In genomic region chr1:106664978-106665377, GRCm38 (mm10) we compare ENCODE assay signal across 15 mouse cellular contexts.
"Had no signal": no experiment of that assay in that cellular context is flagged by ENCODE, and none has a peak within 500 bp of the region (broad histone marks: within the 10 kb centered on the region; RNA-seq: fewer than 3 reads in every experiment).

No protein-coding gene starts in this region.

- ATAC-seq: midbrain, embryonic 15.5 days had no signal

- H3K36me3 ChIP-seq: limb, embryonic 12.5 days; midbrain, embryonic 15.5 days; neural tube, embryonic 12.5 days; stomach, embryonic 15.5 days had no signal

- H3K4me3 ChIP-seq: limb, embryonic 12.5 days; midbrain, embryonic 15.5 days; neural tube, embryonic 12.5 days; stomach, embryonic 15.5 days had no signal

- DNase-seq: kidney, adult 8-10 months; kidney, postnatal 36 days; layer of hippocampus, adult 9-11 months; layer of hippocampus, postnatal 36 days; lung, adult 2 months; lung, postnatal 10 days; right cerebral cortex, postnatal 4 days; spleen, adult 18-20 months; thymus, postnatal 36 days had no signal

- H3K27me3 ChIP-seq: limb, embryonic 12.5 days; midbrain, embryonic 15.5 days; neural tube, embryonic 12.5 days; stomach, embryonic 15.5 days had no signal

- H3K9me3 ChIP-seq: limb, embryonic 12.5 days; midbrain, embryonic 15.5 days; neural tube, embryonic 12.5 days; stomach, embryonic 15.5 days had no signal

- H3K27ac ChIP-seq: limb, embryonic 12.5 days; liver, embryonic 14.5 days; macrophage; midbrain, embryonic 15.5 days; neural tube, embryonic 12.5 days; stomach, embryonic 15.5 days had no signal

- H3K4me1 ChIP-seq: midbrain, embryonic 15.5 days; neural tube, embryonic 12.5 days; stomach, embryonic 15.5 days had no signal

- H3K9ac ChIP-seq: limb, embryonic 12.5 days; liver, embryonic 14.5 days; midbrain, embryonic 15.5 days; neural tube, embryonic 12.5 days; stomach, embryonic 15.5 days had no signal

- H3K4me2 ChIP-seq: limb, embryonic 12.5 days; midbrain, embryonic 15.5 days; neural tube, embryonic 12.5 days; stomach, embryonic 15.5 days had no signal
